Mouse (Mus musculus) lung, embryonic 14.5 days (tissue): ENCODE results near the gene Rpgrip1l. TPM values are rescaled to one million over a fixed set of nuclear protein-coding genes. Genes with fewer than 3 reads are reported as not detected.
A peak's percentile ranks its signal among the peaks of the same experiment; 100 is the strongest.

Source experiments
- ATAC-seq: fragments of 200-750 bp; cut with Nextera tagmentation; 2 replicates; pipeline ENCODE4 v1.8.0; 2017; ENCODE audit warnings: mild to moderate bottlenecking, moderate TSS enrichment, moderate library complexity; ENCODE audit not compliant: insufficient read depth
- DNase-seq: peaks from one replicate; pipeline ENCODE4 v3.0.0-alpha.2; 2015
- H3K27ac ChIP-seq: fragments of 300-500 bp; sonication (generic); 2 replicates; pipeline ENCODE4 v1.5.1; 2014; ENCODE audit warnings: low read depth, mild to moderate bottlenecking, moderate library complexity
- H3K27me3 ChIP-seq: fragments of 300-500 bp; sonication (generic); 2 replicates; pipeline ENCODE4 v1.6.1; 2014; ENCODE audit warnings: low read length, control low read depth; ENCODE audit not compliant: insufficient read depth
- H3K36me3 ChIP-seq: fragments of 300-500 bp; sonication (generic); 2 replicates; pipeline ENCODE4 v1.6.1; 2014; ENCODE audit warnings: control low read depth; ENCODE audit not compliant: insufficient read depth
- H3K4me1 ChIP-seq: fragments of 300-500 bp; sonication (generic); 2 replicates; pipeline ENCODE4 v1.6.1; 2014; ENCODE audit warnings: antibody characterized with exemption, control low read depth; ENCODE audit not compliant: insufficient read depth
- H3K4me2 ChIP-seq: fragments of 300-500 bp; sonication (generic); 2 replicates; pipeline ENCODE4 v1.6.1; 2014; ENCODE audit warnings: mild to moderate bottlenecking
- H3K4me3 ChIP-seq: fragments of 300-500 bp; sonication (generic); 2 replicates; pipeline ENCODE4 v1.5.1; 2014; ENCODE audit warnings: low read depth, low read length
- H3K9ac ChIP-seq: fragments of 300-500 bp; sonication (generic); 2 replicates; pipeline ENCODE4 v1.6.1; 2014
- H3K9me3 ChIP-seq: fragments of 300-500 bp; sonication (generic); 2 replicates; pipeline ENCODE4 v1.6.1; 2016; ENCODE audit warnings: low read depth, low read length, control low read depth
- CTCF ChIP-seq: IDR thresholded peaks from 2 replicates; pipeline ENCODE4 v1.5.1; 2016; ENCODE audit warnings: antibody characterized with exemption, low read depth
- WGBS: fragments of 180-500 bp; shearing (Covaris S2); extraction: QIAGEN DNeasy Blood & Tissue Kit; methylation state at CpG from one replicate; pipeline ENCODE4 v1.1.7; 2014; 5-methylcytosine and 5-hydroxymethylcytosine counted together
- polyA plus RNA-seq: library from polyadenylated mRNA; unstranded; fragments of >200 nt; fragmentation: Nextera tagmentation; extraction: Ambion mirVana; gene quantifications from 2 replicates; pipeline ENCODE4 v1.2.1, GENCODE M21; 2014

Gene Rpgrip1l
- polyA plus RNA-seq, 1 experiment from 2014 or later: 10.4 TPM

DNA sequence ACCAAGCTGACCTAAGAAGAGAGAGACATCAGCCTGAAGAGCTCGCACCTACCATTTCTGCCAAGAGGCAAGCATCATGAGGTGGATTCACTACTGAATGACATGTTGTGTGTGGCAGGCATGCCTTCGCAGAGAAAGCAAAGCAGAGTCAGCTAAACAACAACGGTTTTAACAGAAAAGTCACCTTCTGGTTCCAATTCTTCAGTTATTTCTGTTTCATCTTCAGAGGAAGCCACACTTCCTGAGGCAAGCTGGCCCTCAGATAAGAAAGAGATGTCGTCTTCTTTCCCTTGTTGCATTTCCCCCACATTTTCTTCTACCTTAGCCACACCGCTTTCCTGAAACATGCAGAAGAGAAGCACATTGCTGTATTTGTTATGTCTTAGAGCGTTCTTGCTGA lies 62.1 kb downstream of the Rpgrip1l start:
- WGBS: 86% methylated on average over 6 of the region's 6 CpGs
- H3K27ac ChIP-seq: no peak overlapping the region

GRCm38 (mm10) chr8:91249758-91250466 lies 63.1 kb downstream of the Rpgrip1l start:
- Histone ChIP-seq H3K9me3 (no peaks in the 10 kb centered on the region), H3K4me3 (no peak overlapping the region), H3K27ac (no peak overlapping the region), H3K36me3 (peaks cover 12% of the 10 kb centered on the region), H3K27me3 (no peaks in the 10 kb centered on the region), H3K4me1 (no peaks in the 10 kb centered on the region), H3K4me2 (no peak overlapping the region), H3K9ac (no peak overlapping the region)
- DNase-seq: no peak
- TF ChIP-seq CTCF: no peak
- no peak for ATAC-seq
- 88% methylated on average over 9 of the region's 9 CpGs for WGBS

More for the DNA sequence above, 62.1 kb downstream of the Rpgrip1l start:
- Histone ChIP-seq H3K4me1 (no peaks in the 10 kb centered on the region), H3K9ac (no peak overlapping the region), H3K27me3 (no peaks in the 10 kb centered on the region), H3K9me3 (no peaks in the 10 kb centered on the region), H3K36me3 (peaks cover 12% of the 10 kb centered on the region), H3K4me2 (no peak overlapping the region), H3K4me3 (no peak overlapping the region)
- DNase-seq (no peak), ATAC-seq (no peak)
- TF ChIP-seq CTCF: no peak

DNA sequence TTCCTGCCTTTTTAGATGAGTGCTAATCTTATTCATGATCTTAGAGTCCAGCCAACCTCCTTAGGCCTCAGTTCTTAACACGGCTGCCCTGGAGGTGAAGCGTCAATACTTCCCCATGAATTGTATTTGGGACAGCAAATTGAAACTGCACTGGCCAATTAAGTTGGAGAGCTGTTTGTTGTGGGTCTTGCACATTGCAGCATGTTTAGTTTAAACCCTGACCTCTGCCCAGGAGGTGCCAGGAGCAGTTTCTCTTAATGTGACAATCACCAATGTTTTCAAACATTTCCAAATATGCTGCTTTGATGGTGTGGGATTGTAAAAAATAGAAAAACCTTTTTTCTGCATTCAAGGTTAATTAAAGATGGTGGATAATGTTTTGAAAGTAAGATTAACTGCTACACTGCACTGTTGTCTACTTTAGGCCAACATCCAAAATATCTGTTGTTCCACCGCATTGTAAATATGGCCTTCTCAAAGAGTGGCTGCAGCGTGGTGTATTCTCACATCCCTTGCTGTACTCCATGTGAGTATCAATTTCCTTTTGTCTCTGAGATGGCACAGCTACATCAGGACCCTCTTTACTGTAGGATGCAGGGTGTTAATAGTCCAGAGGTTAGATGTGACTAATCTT lies 67.1 kb downstream of the Rpgrip1l start:
- H3K9ac ChIP-seq: no peak overlapping the region
- DNase-seq (peak; percentile 84), ATAC-seq (peak; percentile 63)
- H3K4me2 ChIP-seq: no peak overlapping the region
- H3K27ac ChIP-seq: no peak overlapping the region
- no peaks in the 10 kb centered on the region for H3K9me3 ChIP-seq
- no peak for TF ChIP-seq CTCF
- no peak overlapping the region for H3K4me3 ChIP-seq
- peaks cover 9% of the 10 kb centered on the region for H3K36me3 ChIP-seq
- H3K27me3 ChIP-seq: no peaks in the 10 kb centered on the region
- WGBS: 53% methylated on average over 4 of the region's 4 CpGs
- no peaks in the 10 kb centered on the region for H3K4me1 ChIP-seq

- Histone ChIP-seq H3K36me3 (0 out of 2 replicates have a peak, but pooled peaks cover 4% of the 10 kb centered on the region), H3K4me2 (no peak overlapping the region), H3K27me3 (no peaks in the 10 kb centered on the region), H3K4me1 (no peaks in the 10 kb centered on the region), H3K9me3 (no peaks in the 10 kb centered on the region), H3K9ac (no peak overlapping the region), H3K4me3 (no peak overlapping the region), H3K27ac (no peak overlapping the region)
- no peak for DNase-seq
- no peak for ATAC-seq
- no peak for TF ChIP-seq CTCF
- WGBS: 72% methylated on average over 1 of the region's 1 CpGs
Observed at GRCm38 (mm10) chr8:91242721-91243120, 70.3 kb downstream of the Rpgrip1l start.

DNA sequence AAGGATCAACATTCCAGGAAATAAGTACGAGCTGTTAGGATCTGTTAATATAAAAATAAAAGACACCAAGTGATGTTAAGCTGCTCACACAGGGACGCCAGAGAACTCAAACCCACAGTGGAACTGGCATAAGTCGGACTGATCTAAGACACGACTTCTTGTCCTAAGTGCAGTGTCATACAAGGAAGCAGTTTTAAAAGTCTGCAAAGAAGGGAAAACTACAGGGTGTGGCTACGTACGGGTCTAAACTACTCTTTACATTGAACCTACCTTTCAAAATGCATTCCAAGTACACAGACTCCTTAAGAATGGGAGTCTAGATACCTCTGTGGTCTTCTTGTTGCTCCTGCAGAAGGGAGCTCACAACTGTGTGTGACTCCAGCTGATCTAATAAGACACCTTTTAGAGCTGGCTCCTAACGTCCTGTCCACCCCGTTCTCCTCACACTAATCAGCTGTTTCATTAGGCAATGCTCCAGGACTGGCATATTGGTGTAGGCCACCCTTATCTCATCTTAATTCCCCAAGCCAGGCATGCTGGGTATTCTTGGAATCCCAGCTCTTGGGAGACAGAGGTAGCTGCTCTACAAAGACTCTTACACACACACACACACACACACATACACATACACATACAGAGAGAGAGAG lies 71.1 kb downstream of the Rpgrip1l start:
- TF ChIP-seq CTCF: no peak
- Histone ChIP-seq H3K36me3 (0 out of 2 replicates have a peak, but pooled peaks cover 4% of the 10 kb centered on the region), H3K27me3 (no peaks in the 10 kb centered on the region), H3K9me3 (no peaks in the 10 kb centered on the region), H3K9ac (no peak overlapping the region), H3K4me1 (no peaks in the 10 kb centered on the region), H3K27ac (no peak overlapping the region), H3K4me2 (no peak overlapping the region), H3K4me3 (no peak overlapping the region)
- 64% methylated on average over 8 of the region's 8 CpGs for WGBS
- DNase-seq: no peak
- ATAC-seq: no peak

DNA sequence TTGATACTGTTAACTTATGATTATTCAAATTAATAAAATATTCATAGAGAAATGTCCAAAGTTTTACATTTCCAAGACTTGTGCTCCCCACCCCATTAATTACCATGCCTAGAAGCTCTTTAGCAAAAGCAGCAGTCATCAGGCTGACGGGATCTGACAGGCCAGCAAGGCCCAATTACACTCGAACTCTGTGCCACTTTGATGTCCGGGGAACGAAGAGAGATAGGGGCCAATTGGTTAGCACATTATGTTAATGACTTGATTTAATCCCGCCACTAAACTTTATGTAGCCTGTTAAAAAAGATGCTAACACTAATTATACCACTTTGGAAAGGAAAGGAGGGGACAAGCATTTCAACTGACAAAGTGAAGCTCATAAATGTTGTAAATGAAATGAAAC lies 71.7 kb downstream of the Rpgrip1l start:
- H3K4me3 ChIP-seq: no peak overlapping the region
- no peaks in the 10 kb centered on the region for H3K4me1 ChIP-seq
- H3K27me3 ChIP-seq: no peaks in the 10 kb centered on the region
- WGBS: 70% methylated on average over 5 of the region's 5 CpGs
- DNase-seq (no peak), ATAC-seq (no peak)
- no peaks in the 10 kb centered on the region for H3K9me3 ChIP-seq
- H3K4me2 ChIP-seq: no peak overlapping the region
- H3K36me3 ChIP-seq: 0 out of 2 replicates have a peak, but pooled peaks cover 4% of the 10 kb centered on the region
- H3K9ac ChIP-seq: no peak overlapping the region
- no peak overlapping the region for H3K27ac ChIP-seq
- TF ChIP-seq CTCF: no peak

DNA sequence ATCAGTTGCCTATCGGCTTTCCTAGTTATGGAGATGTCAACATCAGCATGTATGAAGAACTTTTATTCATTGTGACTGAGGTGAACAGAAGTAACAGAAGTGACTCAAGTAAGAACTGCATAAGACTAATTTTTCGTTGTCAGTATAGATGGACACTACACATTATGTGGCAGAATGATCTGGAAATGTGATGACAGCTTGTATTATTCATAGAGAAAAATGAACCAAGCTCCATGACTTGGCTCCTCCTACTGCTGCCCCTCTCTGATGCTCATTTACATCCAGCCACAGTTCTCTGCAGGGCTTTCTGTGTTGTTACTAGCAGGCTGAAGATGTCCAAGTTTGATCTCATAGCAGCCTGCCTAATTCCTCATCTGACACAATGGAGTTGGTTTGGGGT lies 75.9 kb downstream of the Rpgrip1l start:
- Histone ChIP-seq H3K4me3 (no peak overlapping the region), H3K27ac (no peak overlapping the region), H3K4me1 (no peaks in the 10 kb centered on the region), H3K27me3 (no peaks in the 10 kb centered on the region), H3K9me3 (no peaks in the 10 kb centered on the region), H3K4me2 (no peak overlapping the region), H3K9ac (no peak overlapping the region), H3K36me3 (0 out of 2 replicates have a peak, but pooled peaks cover 4% of the 10 kb centered on the region)
- DNase-seq (no peak), ATAC-seq (no peak)
- TF ChIP-seq CTCF: no peak
- WGBS: 72% methylated on average over 2 of the region's 2 CpGs
